Mouse (Mus musculus): Measurements from ENCODE around the gene Kif14. TPM values are rescaled to one million over a fixed set of nuclear protein-coding genes. Genes with fewer than 3 reads are reported as not detected.

Kif14 gene
- polyA plus RNA-seq (2012; rRNA removed): 2.0 and 2.5 TPM in 2 replicates

GRCm38 (mm10) chr1:136466143-136466811 is at the start of gene Kif14:
TSS of gene Kif14 (plus strand) at chr1:136466343.

Other genes with a start within 250 kb of the Kif14 start
- 0.26 and 0.31 TPM in 2 replicates for gene Inava, start 232.1 kb upstream of the Kif14 start, polyA plus RNA-seq (2012; rRNA removed)
- not detected in 2 replicates for gene Gpr25, start 205.5 kb upstream of the Kif14 start, polyA plus RNA-seq (2012; rRNA removed)
- 4.9 and 5.2 TPM in 2 replicates for gene Camsap2, start 120.2 kb upstream of the Kif14 start, polyA plus RNA-seq (2012; rRNA removed)
- gene Ddx59, start 51.1 kb upstream of the Kif14 start, polyA plus RNA-seq (2012; rRNA removed): 2.3 and 2.5 TPM in 2 replicates
- gene Zfp281, start 158.6 kb downstream of the Kif14 start, polyA plus RNA-seq (2012; rRNA removed): 2.8 and 2.9 TPM in 2 replicates

Data from liver, embryonic 18 days (tissue).